Mouse (Mus musculus): ENCODE data around the gene Uck2.
A peak's percentile ranks its signal among the peaks of the same experiment; 100 is the strongest.

Gene Uck2

GRCm38 (mm10) chr1:167205177-167205750, 79.9 kb downstream of the Uck2 start:
- DNase-seq, result peak; percentile 57 to 66

- no peak for DNase-seq
These were observed 80.7 kb downstream of the Uck2 start for GRCm38 (mm10) chr1:167204421-167204820.

- peak; percentile 82 to 83 for DNase-seq
These were observed 90.4 kb downstream of the Uck2 start for GRCm38 (mm10) chr1:167194766-167195165.

- peak in 1 of 2 experiments; percentile 45 for DNase-seq
These were observed 97.3 kb downstream of the Uck2 start for GRCm38 (mm10) chr1:167187791-167188190.

GRCm38 (mm10) chr1:167181919-167182616, 103.1 kb downstream of the Uck2 start:
- peak; percentile 52 to 77 for DNase-seq

Data from cerebellum, postnatal 10 days (tissue).